Mouse (Mus musculus) brain, embryonic 14.5 days (tissue): ENCODE data around the gene Hoxa13. TPM values are rescaled to one million over a fixed set of nuclear protein-coding genes. Genes with fewer than 3 reads are reported as not detected.
A peak's percentile ranks its signal among the peaks of the same experiment; 100 is the strongest.

Source experiments
- DNase-seq: peaks from one replicate; pipeline ENCODE4 v3.0.0-alpha.2; 2011; ENCODE audit warnings: low read depth
- CTCF ChIP-seq: fragments of 200-500 bp; IDR thresholded peaks from 2 replicates; pipeline ENCODE4 v1.5.1; 2012; ENCODE audit warnings: inconsistent platforms, mild to moderate bottlenecking, moderate library complexity, borderline replicate concordance; ENCODE audit not compliant: insufficient read depth, insufficient read length; ENCODE audit errors: extremely low read depth
- POLR2A ChIP-seq: fragments of 200-500 bp; IDR thresholded peaks from 2 replicates; pipeline ENCODE4 v1.6.1; 2012; ENCODE audit warnings: mild to moderate bottlenecking, inconsistent platforms, borderline replicate concordance; ENCODE audit not compliant: poor library complexity, insufficient read depth, insufficient read length, severe bottlenecking; ENCODE audit errors: extremely low read depth
- polyA plus RNA-seq: library from polyadenylated mRNA; depleted of rRNA; stranded (reverse); fragments of >200 nt; gene quantifications from 2 replicates; pipeline ENCODE4 v1.2.3, GENCODE M21; 2012; rRNA removed

Gene Hoxa13
- polyA plus RNA-seq, 1 experiment, result not detected

GRCm38 (mm10) chr6:52215070-52215469 is 45.6 kb downstream of the Hoxa13 start:
- no peak for DNase-seq
- TF ChIP-seq CTCF (no peak), POLR2A (no peak)

GRCm38 (mm10) chr6:52214271-52214670 is 46.4 kb downstream of the Hoxa13 start:
- no peak for DNase-seq
- no peak for TF ChIP-seq POLR2A
- TF ChIP-seq CTCF, result no peak

- DNase-seq, result no peak
- TF ChIP-seq POLR2A, result no peak
- no peak for TF ChIP-seq CTCF
These were observed 47.3 kb downstream of the Hoxa13 start, which contains the start of the genes Hoxa3 and Gm28308 for GRCm38 (mm10) chr6:52213119-52213986. Gene Hoxa3, minus strand, starts transcription at chr6:52213336. Gene Gm28308, minus strand, starts transcription at chr6:52213339.

- no peak for DNase-seq
- TF ChIP-seq CTCF (no peak), POLR2A (no peak)
These were observed 48.0 kb downstream of the Hoxa13 start for GRCm38 (mm10) chr6:52212556-52213118.

GRCm38 (mm10) chr6:52211961-52212360 is 48.7 kb downstream of the Hoxa13 start:
- DNase-seq, result no peak
- no peak for TF ChIP-seq CTCF
- TF ChIP-seq POLR2A, result no peak

- TF ChIP-seq CTCF, result peak; percentile 84
- TF ChIP-seq POLR2A, result no peak
- peak; percentile 84 for DNase-seq
These were observed 49.3 kb downstream of the Hoxa13 start for GRCm38 (mm10) chr6:52211170-52211935.

GRCm38 (mm10) chr6:52209685-52210046 is 51.0 kb downstream of the Hoxa13 start:
- TF ChIP-seq CTCF, result no peak
- no peak for TF ChIP-seq POLR2A
- no peak for DNase-seq

- no peak for TF ChIP-seq CTCF
- TF ChIP-seq POLR2A, result no peak
- no peak for DNase-seq
These were observed 51.6 kb downstream of the Hoxa13 start for GRCm38 (mm10) chr6:52208868-52209684.

- no peak for TF ChIP-seq CTCF
- TF ChIP-seq POLR2A, result no peak
- no peak for DNase-seq
These were observed 52.4 kb downstream of the Hoxa13 start, which contains the start of gene Hoxa6 for GRCm38 (mm10) chr6:52208072-52208867. Gene Hoxa6, minus strand, starts transcription at chr6:52208722.

Other genes with a start within 250 kb of the Hoxa13 start
- gene Skap2, start 248.3 kb downstream of the Hoxa13 start, polyA plus RNA-seq, result 6.3 and 10.3 TPM in 2 replicates
- gene Hoxa1, start 102.6 kb downstream of the Hoxa13 start, polyA plus RNA-seq, result 0.39 and 1.2 TPM in 2 replicates
- gene Hoxa2, start 96.0 kb downstream of the Hoxa13 start, polyA plus RNA-seq, result 3.2 and 14.2 TPM in 2 replicates
- gene 5730596B20Rik, start 83.4 kb downstream of the Hoxa13 start, polyA plus RNA-seq, result 0.10 and 0.67 TPM in 2 replicates
- gene Hoxa4, start 69.1 kb downstream of the Hoxa13 start, polyA plus RNA-seq, result 1.9 and 16.4 TPM in 2 replicates
- 5.0 and 47.1 TPM in 2 replicates for gene Hoxa5, start 56.3 kb downstream of the Hoxa13 start, polyA plus RNA-seq
- gene Hoxa6, start 52.2 kb downstream of the Hoxa13 start, polyA plus RNA-seq, result 0.08 and 3.7 TPM in 2 replicates
- gene Hoxa3, start 47.5 kb downstream of the Hoxa13 start, polyA plus RNA-seq, result 1.6 and 20.3 TPM in 2 replicates
- gene Gm28308, start 47.5 kb downstream of the Hoxa13 start, polyA plus RNA-seq, result not detected in 2 replicates
- gene Hoxa7, start 39.0 kb downstream of the Hoxa13 start, polyA plus RNA-seq, result 0.05 and 0.10 TPM in 2 replicates
- 0.10 TPM in 1 of 2 replicates, not detected in the other for gene Hoxa9, start 29.8 kb downstream of the Hoxa13 start, polyA plus RNA-seq
- gene Hoxa10, start 20.0 kb downstream of the Hoxa13 start, polyA plus RNA-seq, result 0.08 and 0.23 TPM in 2 replicates
- gene Hoxa11, start 15.1 kb downstream of the Hoxa13 start, polyA plus RNA-seq, result 0.04 TPM in 1 of 2 replicates, not detected in the other
- 1.5 and 3.7 TPM in 2 replicates for gene Evx1, start 52.6 kb upstream of the Hoxa13 start, polyA plus RNA-seq